Mouse (Mus musculus): ENCODE data around the gene Zcchc24.

- TF ChIP-seq CTCF (IDR thresholded peaks at IDR 0.05; ENCODE audit: low read depth, low read length): no peak
- TF ChIP-seq POLR2A (IDR thresholded peaks at IDR 0.05; ENCODE audit: extremely low read depth, insufficient read depth, low read length): no peak
Observed at GRCm38 (mm10) chr14:25686216-25686945, 82.5 kb downstream of the Zcchc24 start.
